Mouse (Mus musculus): ENCODE results near the gene Rbm38. TPM values are rescaled to one million over a fixed set of nuclear protein-coding genes. Genes with fewer than 3 reads are reported as not detected.

Rbm38 gene
- polyA plus RNA-seq, 1 experiment from 2014 or later: 65.0 TPM

DNA sequence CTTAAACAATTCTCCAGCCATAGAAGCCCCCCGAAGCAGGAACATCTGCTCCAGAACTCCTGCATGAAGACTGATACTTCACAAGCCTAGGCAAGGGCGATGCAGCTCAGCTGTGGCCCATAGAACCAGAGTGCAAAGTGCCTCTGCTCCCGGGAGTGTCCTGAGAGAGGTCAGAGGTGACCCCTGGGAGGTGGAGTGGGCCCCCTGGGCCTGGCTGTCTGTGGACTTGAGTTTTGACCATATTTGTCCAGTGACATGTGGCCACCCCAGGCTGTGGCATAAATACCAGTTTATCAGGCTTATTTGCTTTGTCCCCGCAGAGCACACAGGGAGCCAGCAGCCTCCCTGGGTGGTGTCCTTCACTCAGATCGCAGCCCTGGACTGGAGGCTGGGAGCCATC, 20.9 kb downstream of the Rbm38 start:
- Histone ChIP-seq H3K4me1 (no peaks in the 10 kb centered on the region), H3K27me3 (no peaks in the 10 kb centered on the region), H3K9ac (no peak overlapping the region), H3K4me3 (replicated peaks) (no peak overlapping the region), H3K27ac (no peak overlapping the region), H3K9me3 (no peaks in the 10 kb centered on the region), H3K4me2 (no peak overlapping the region), H3K36me3 (replicated peaks) (no peaks in the 10 kb centered on the region)
- WGBS: 70% methylated on average over 5 of the region's 5 CpGs
- ATAC-seq (ENCODE audit: low FRiP score): no peak

DNA sequence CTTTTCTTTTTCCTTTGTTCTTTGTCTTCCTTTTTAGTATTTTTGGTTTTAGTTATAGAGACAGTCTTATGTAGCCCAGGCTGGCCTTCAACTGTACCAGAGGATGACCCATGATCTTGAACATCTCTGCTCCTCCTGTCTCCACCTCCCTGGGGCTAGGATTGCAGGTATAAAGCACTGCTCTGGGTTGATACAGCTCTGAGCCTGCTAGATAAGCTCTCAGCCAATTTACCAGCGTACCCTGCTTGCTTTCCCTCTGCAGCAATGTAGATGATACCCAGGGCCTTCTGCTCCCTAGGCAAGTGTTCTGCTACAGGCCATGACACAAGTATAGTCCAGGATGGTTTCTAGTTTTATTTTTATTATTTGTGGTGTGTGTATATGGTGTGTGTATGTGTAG, 21.6 kb downstream of the Rbm38 start:
- Histone ChIP-seq H3K4me3 (replicated peaks) (no peak overlapping the region), H3K27me3 (no peaks in the 10 kb centered on the region), H3K4me2 (no peak overlapping the region), H3K27ac (no peak overlapping the region), H3K9me3 (no peaks in the 10 kb centered on the region), H3K4me1 (no peaks in the 10 kb centered on the region), H3K9ac (no peak overlapping the region), H3K36me3 (replicated peaks) (no peaks in the 10 kb centered on the region)
- no peak for ATAC-seq (ENCODE audit: low FRiP score)
- WGBS: 87% methylated on average over 1 of the region's 1 CpGs

DNA sequence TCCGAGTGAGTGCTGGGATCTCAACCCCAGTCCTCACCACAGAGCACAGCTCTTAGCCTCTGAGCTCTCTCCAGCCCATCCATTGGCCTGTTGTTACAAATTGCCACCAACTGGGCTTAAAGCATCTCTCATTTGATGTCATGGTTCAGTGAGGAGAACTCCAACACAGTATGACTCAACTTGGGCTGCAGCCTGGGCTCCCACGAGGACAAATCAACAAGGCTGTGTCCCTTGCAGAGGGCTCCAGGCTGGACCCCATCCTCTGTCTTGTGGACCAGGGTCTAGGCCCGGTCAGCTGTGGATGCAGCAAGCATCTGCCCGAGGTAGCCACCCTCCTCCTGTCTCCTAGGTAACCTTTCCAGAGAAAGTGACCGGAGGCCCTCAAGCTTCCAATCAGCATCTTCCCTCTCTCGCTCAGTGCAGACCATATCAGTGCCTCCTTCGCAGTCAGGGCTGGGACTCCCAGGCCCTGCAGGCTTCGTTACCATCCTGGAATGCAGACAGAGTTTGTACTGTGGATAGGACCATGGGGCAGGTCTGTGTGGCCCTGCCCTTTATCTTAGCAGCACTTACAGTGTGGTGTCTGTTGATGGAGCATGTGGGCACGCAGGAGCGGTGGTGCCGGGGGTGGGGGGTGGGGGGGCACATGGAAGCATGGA, 22.3 kb downstream of the Rbm38 start:
- ATAC-seq (ENCODE audit: low FRiP score): no peak
- H3K9me3 ChIP-seq: no peaks in the 10 kb centered on the region
- no peak overlapping the region for H3K4me3 ChIP-seq (replicated peaks)
- H3K4me1 ChIP-seq: no peaks in the 10 kb centered on the region
- no peaks in the 10 kb centered on the region for H3K27me3 ChIP-seq
- H3K27ac ChIP-seq: no peak overlapping the region
- no peak overlapping the region for H3K4me2 ChIP-seq
- H3K36me3 ChIP-seq (replicated peaks): no peaks in the 10 kb centered on the region
- 65% methylated on average over 11 of the region's 11 CpGs for WGBS
- H3K9ac ChIP-seq: no peak overlapping the region

DNA sequence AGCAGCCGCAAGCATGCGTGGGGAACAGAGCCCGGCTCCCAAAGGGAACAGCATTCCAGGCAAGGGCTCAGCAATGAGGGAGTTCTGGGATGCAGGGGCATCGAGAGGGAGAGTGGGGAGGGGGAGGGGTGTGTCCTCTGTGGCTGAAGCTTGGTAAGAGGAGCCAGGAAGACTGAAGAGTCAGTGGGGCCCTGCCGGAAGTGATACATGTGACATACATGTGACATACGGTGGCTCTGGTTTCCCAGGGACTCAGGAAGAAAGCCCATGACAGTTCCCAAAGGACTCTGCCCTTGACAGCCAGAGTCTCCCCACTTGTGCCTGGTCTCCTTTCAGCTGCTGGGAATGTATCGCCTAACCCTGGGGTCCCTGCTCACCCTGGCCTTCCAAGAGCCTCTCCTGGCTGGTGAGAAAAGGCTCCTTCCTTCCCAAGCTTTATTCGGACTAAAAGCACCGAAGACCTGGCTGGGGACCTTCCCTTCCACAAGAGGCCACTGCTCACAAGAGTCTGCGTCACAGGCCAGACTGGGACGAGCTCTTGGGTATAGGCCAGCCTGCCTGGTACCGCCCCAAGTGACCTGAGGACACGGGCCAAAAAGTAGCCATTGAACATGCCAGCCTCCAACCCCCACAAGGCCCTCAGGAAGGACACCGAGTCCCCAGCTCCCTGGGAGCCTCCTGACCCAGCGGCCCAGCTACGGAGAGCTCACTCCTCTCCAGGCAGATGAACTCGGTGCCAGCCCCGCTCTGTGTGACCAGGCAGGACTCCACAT, 24.1 kb downstream of the Rbm38 start:
- Histone ChIP-seq H3K9me3 (no peaks in the 10 kb centered on the region), H3K27ac (no peak overlapping the region), H3K27me3 (no peaks in the 10 kb centered on the region), H3K36me3 (replicated peaks) (no peaks in the 10 kb centered on the region), H3K4me3 (replicated peaks) (no peak overlapping the region), H3K9ac (no peak overlapping the region), H3K4me2 (no peak overlapping the region), H3K4me1 (no peaks in the 10 kb centered on the region)
- no peak for ATAC-seq (ENCODE audit: low FRiP score)
- WGBS: 84% methylated on average over 18 of the region's 18 CpGs

DNA sequence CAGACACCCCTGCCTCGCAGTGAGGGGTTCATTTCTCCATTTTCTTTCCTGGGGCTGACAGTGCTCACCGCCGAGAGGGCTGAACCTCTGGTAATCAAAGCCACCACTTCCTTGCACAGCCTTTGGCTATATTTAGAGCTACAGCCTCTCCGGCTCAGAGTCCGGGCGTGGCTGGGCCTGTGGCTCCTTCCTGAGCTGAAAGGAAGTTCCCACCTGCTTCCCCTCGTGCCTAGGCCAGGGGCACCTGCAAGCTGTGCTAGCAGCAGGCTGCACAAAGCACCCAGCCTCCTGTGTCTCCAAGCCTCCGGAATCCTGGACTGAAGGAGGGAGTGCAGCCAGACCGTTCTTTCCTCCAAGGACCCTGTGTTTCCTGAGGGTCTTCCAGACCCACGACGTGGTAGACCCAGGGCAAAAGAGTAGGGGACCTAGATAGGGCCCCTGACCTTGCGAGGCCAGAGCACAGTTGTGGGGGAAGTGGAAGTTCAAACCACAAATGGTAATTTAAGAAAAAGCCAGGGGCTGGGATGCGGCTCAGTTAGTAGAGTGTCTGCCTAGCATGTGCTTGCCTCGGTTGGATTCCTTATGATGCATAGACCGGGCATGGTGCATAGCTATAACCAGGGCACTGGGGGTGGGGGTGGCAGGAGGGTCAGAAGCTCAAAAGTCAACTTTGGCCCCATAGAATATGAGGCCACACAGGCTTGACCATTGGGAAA, 26.4 kb downstream of the Rbm38 start:
- Histone ChIP-seq H3K27me3 (no peaks in the 10 kb centered on the region), H3K4me1 (peaks cover 9% of the 10 kb centered on the region), H3K4me2 (no peak overlapping the region), H3K27ac (no peak overlapping the region), H3K36me3 (replicated peaks) (no peaks in the 10 kb centered on the region), H3K9ac (no peak overlapping the region), H3K9me3 (no peaks in the 10 kb centered on the region), H3K4me3 (replicated peaks) (no peak overlapping the region)
- 77% methylated on average over 15 of the region's 15 CpGs for WGBS
- no peak for ATAC-seq (ENCODE audit: low FRiP score)

DNA sequence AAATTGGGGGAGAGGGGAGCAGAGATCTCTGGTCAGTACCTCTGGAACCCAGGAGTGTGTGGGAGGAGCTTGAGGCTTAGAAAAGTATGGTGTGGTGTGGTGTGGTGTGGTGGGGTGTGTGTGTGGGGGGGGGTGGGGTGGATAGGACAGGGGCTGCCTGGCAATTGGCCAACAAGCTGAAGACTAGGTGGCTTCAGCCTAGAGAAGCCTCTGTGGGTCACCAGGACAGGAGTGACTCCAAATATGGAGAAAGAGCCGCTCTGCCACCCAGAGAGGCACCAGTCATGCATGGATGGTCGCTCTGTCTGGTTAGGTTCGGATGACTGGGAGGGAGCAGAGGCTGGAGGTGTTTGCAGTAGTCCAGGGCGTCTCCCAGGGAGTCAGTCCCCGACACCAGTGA, 27.2 kb downstream of the Rbm38 start:
- Histone ChIP-seq H3K27ac (no peak overlapping the region), H3K9ac (no peak overlapping the region)
- WGBS: 42% methylated on average over 5 of the region's 5 CpGs

DNA sequence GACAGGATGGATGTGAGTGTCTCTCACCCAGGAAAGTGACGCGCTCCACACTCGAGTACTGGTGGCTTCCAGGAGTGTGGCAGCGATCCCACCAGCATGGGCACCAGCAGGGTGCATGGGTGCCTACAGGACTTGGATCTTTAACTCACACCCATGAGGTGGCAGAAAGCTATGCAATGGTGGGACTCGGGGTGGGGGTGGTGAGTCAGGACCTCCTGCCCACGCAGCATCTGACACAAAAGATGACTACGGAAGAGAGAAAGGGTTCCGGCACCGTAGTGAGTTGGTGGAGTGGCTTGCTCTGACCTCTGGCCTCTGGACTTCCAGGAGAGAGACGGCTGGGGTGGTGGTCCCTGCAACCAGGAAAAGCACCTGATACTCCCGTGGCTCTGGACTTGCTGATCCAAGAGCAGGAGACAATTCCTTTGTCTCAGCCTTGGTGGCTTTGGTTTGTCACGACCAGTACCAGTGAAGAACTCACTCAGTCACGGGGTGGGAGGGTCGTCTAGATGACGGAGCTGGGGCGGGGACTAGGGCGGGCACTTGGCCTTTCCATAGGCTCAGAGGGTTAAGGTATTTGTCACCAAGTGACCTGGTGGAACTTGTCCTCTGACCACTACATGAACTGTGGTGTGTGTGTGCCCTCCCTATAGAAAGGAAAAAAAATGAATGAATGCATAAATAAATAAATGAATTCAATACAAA, 27.9 kb downstream of the Rbm38 start:
- Histone ChIP-seq H3K4me1 (peaks cover 9% of the 10 kb centered on the region), H3K4me2 (no peak overlapping the region), H3K27ac (no peak overlapping the region), H3K27me3 (no peaks in the 10 kb centered on the region), H3K9me3 (no peaks in the 10 kb centered on the region), H3K4me3 (replicated peaks) (no peak overlapping the region), H3K9ac (no peak overlapping the region), H3K36me3 (replicated peaks) (no peaks in the 10 kb centered on the region)
- 61% methylated on average over 17 of the region's 17 CpGs for WGBS
- ATAC-seq (ENCODE audit: low FRiP score): no peak

More for the DNA sequence above, 27.2 kb downstream of the Rbm38 start:
- Histone ChIP-seq H3K36me3 (replicated peaks) (no peaks in the 10 kb centered on the region), H3K4me3 (replicated peaks) (no peak overlapping the region), H3K9me3 (no peaks in the 10 kb centered on the region), H3K4me2 (no peak overlapping the region), H3K27me3 (no peaks in the 10 kb centered on the region), H3K4me1 (peaks cover 9% of the 10 kb centered on the region)
- ATAC-seq (ENCODE audit: low FRiP score): no peak

DNA sequence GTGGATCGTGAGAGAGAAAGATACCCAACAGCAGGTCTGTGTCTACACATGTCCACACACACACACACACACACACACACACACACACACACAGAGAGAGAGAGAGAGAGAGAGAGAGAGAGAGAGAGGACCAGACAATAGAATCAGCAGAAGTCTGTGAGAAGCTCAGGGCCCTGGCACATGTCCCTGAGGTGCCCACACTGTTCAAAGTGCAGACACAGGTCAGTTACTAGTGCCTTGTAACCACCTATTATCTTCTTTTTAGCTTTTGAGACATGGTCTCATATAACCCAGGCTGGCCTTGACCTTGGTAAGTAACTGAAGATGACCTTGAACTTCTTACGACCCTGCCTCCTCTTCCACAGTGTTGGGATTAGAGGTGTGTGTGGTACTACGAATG, 28.9 kb downstream of the Rbm38 start:
- Histone ChIP-seq H3K36me3 (replicated peaks) (no peaks in the 10 kb centered on the region), H3K27ac (no peak overlapping the region), H3K9ac (no peak overlapping the region), H3K9me3 (no peaks in the 10 kb centered on the region), H3K4me3 (replicated peaks) (no peak overlapping the region), H3K4me1 (peaks cover 9% of the 10 kb centered on the region), H3K4me2 (no peak overlapping the region), H3K27me3 (no peaks in the 10 kb centered on the region)
- ATAC-seq (ENCODE audit: low FRiP score): no peak
- WGBS: 77% methylated on average over 3 of the region's 3 CpGs

DNA sequence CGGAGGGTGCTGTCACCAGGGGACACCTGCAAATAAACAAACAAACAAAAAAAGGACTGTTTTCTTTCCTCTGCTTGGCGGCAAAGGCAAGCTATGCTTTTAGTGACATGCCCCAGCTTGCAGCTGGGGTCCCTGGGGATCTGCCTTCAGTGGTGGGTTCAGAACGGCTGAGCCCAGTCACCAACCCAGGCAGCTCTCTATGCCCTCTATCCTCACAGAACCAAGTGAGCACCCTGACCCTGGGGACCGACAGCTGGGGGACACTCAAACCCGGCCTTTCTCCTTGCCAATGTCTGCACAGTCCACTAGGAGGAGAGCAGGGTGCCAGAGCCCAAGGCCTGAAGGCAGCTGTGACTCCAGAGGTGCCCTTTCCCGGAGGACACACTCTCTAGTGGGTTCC, 29.5 kb downstream of the Rbm38 start:
- WGBS: 42% methylated on average over 6 of the region's 6 CpGs
- Histone ChIP-seq H3K36me3 (replicated peaks) (no peaks in the 10 kb centered on the region), H3K4me2 (no peak overlapping the region), H3K27me3 (no peaks in the 10 kb centered on the region), H3K4me1 (peaks cover 9% of the 10 kb centered on the region), H3K4me3 (replicated peaks) (no peak overlapping the region), H3K9me3 (no peaks in the 10 kb centered on the region), H3K27ac (no peak overlapping the region), H3K9ac (no peak overlapping the region)
- no peak for ATAC-seq (ENCODE audit: low FRiP score)

DNA sequence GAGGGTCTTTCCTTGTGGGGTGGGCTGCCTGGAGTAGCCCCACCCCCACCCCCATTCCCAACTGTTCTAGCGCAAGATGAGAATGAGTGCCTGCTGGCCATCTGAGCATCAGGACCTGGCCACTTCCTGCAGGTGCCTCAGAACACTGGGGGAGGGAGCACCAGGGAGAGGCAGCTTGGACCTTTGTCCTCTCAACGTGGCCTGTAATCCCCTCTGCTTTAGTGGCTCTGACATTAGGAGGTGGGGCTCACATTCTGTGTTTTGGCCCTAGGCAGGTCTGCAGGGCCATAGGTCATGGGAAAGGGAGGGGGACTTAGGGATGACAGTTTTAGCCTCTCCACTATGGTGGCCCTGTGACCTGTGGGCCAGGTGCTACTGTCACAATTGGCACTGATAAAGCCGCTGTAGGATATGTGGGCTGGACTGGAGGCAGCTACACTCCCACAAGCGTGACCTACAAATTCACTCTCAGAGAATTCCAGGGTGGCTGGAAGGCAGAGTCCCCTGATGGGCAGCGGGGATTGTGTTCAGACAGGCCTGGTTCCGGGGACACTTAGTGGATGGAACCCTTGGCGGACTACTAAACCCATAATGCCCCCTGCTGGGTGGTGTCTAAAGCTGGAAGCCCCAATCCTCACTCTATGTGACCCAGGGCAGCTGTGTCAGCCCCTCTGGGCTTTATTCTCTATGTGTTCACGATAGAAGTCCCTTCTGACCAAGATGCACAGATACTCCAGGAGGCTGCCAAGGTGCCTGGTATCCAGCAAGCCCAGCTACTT, 30.5 kb downstream of the Rbm38 start:
- 29% methylated on average over 8 of the region's 8 CpGs for WGBS
- Histone ChIP-seq H3K27me3 (no peaks in the 10 kb centered on the region), H3K36me3 (replicated peaks) (no peaks in the 10 kb centered on the region), H3K4me2 (no peak overlapping the region), H3K9me3 (no peaks in the 10 kb centered on the region), H3K4me3 (replicated peaks) (no peak overlapping the region), H3K27ac (no peak overlapping the region), H3K9ac (no peak overlapping the region), H3K4me1 (peaks cover 9% of the 10 kb centered on the region)
- ATAC-seq (ENCODE audit: low FRiP score): no peak

DNA sequence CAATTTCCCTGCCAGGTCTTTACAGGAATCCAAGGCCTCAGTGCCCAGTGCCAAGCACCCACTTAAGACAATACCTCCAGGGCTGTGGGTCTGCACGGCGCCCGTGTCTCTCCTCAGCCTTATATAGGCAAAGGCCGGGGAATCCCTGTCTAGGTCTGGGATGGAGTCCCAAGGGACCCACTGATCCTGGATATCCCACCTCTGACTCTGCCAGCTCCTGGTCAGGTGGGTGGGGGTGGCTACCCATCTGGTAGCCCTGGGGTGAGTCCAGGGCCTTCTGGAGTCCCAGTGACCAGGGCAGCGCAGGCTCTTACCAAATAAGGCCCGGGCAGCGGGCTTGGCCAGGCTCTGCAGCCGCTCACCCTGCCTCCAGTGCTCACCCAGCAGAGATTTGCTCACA, 32.6 kb downstream of the Rbm38 start:
- Histone ChIP-seq H3K36me3 (replicated peaks) (no peaks in the 10 kb centered on the region), H3K4me3 (replicated peaks) (no peak overlapping the region), H3K27me3 (no peaks in the 10 kb centered on the region), H3K4me2 (no peak overlapping the region), H3K9ac (no peak overlapping the region), H3K4me1 (peaks cover 11% of the 10 kb centered on the region), H3K27ac (no peak overlapping the region), H3K9me3 (no peaks in the 10 kb centered on the region)
- no peak for ATAC-seq (ENCODE audit: low FRiP score)
- WGBS: 88% methylated on average over 8 of the region's 8 CpGs

DNA sequence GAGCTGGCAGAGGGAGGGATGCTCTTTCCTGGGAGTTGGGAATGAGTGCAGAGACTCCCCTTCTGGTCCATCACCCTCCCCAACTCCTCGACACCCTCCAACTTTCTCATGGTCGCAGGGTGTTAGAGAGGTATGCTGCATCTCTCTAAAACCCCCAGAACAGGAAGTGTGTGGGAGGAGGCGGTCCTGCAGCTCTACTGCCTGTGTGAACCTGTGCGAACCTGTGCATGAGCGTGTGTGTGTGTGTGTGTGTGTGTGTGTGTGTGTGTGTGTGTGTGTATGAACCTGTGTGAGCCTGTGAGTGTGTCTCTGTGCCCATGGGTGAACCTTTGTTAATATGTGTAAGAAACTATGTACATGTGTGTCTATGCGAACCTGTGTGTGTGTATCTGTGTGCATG, 33.5 kb downstream of the Rbm38 start:
- no peak overlapping the region for H3K27ac ChIP-seq
- H3K4me3 ChIP-seq (replicated peaks): no peak overlapping the region
- ATAC-seq (ENCODE audit: low FRiP score): no peak
- H3K9ac ChIP-seq: no peak overlapping the region
- H3K36me3 ChIP-seq (replicated peaks): no peaks in the 10 kb centered on the region
- H3K9me3 ChIP-seq: no peaks in the 10 kb centered on the region
- peaks cover 18% of the 10 kb centered on the region for H3K4me1 ChIP-seq
- 91% methylated on average over 6 of the region's 6 CpGs for WGBS
- H3K27me3 ChIP-seq: no peaks in the 10 kb centered on the region
- no peak overlapping the region for H3K4me2 ChIP-seq

Data from forebrain, embryonic 12.5 days (tissue).